Mouse (Mus musculus) ES-Bruce4 (cell line): ENCODE data around the gene Dbh.

Experiments
- CTCF ChIP-seq: IDR thresholded peaks from one replicate; pipeline ENCODE4 v1.8.1; 2011; ENCODE audit warnings: low read depth, low read length
- EP300 ChIP-seq: IDR thresholded peaks from 2 replicates; pipeline ENCODE4 v1.6.1; 2011; ENCODE audit warnings: low read depth, low read length; ENCODE audit not compliant: insufficient read depth
- POLR2A ChIP-seq: IDR thresholded peaks from one replicate; pipeline ENCODE4 v1.8.1; 2011; ENCODE audit warnings: low read length; ENCODE audit not compliant: insufficient read depth

GRCm38 (mm10) chr2:27209816-27210215 is 44.8 kb downstream of the Dbh start:
- TF ChIP-seq EP300 (no peak), CTCF (no peak), POLR2A (no peak)
